8 mouse cellular contexts compared by ENCODE assay signal in the genomic region with DNA sequence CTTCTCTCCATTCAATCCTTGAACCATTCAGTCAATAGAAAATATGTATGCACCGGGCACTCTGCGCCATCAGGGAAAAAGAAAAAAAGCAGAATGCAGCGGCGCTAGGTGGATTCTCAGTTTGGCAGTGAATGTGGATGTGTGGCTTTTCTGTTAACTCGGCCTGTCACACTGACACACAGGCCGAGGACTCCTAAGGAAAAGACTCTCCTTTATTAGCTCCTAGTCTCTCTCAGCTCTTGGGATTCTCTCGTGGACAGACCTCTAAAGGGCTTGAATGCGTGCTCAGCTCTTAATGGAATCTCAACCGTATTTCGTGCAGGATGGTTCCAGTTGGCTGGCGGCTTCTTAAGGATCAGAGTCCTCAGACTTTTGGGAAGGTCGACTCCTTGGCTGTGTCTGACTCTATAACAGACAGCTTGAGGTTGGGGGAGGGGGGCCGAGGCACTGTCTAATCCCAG. TPM values are rescaled to one million over a fixed set of nuclear protein-coding genes. Genes with fewer than 3 reads are reported as not detected.
DNase-seq lines count a peak whose midpoint lies in the region; TF ChIP-seq lines count a peak whose summit lies in the region.

No protein-coding gene starts in this region.

- in situ Hi-C loops in ES-E14 (cut with MboI; ENCODE audit: low sequenced_read_pairs in 2 of 2, unreplicated experiment in 2 of 2) = no loop called here

- peak overlapping the region; percentile 40; the same call in 1 of the 2 replicates for H3K9ac ChIP-seq in ES-E14 (ENCODE audit: insufficient read depth, low read depth, low read length, poor library complexity, severe bottlenecking)

- H3K27me3 ChIP-seq in heart, embryonic 10.5 days (ENCODE audit: insufficient read depth, poor library complexity, severe bottlenecking) = no peaks in the 10 kb centered on the region
- no peaks in the 10 kb centered on the region for H3K27me3 ChIP-seq in limb, embryonic 10.5 days (ENCODE audit: low read depth, poor library complexity, severe bottlenecking)

- H3K4me1 ChIP-seq in heart, embryonic 10.5 days = peaks cover 39% of the 10 kb centered on the region
- peaks cover 0 to 11% of the 10 kb centered on the region in 2 experiments; a peak in 3 of 4 replicates for H3K4me1 ChIP-seq in ES-E14 (ENCODE audit: control insufficient read depth in 2 of 2, insufficient read depth in 2 of 2, low read length in 2 of 2, poor library complexity in 1 of 2)
- peaks cover 39% of the 10 kb centered on the region for H3K4me1 ChIP-seq in limb, embryonic 10.5 days

- H3K27ac ChIP-seq in heart, embryonic 10.5 days = peak overlapping the region; percentile 98
- no peak overlapping the region for H3K27ac ChIP-seq in ES-E14 (ENCODE audit: insufficient read depth, low read depth, low read length, poor library complexity, severe bottlenecking)
- H3K27ac ChIP-seq in limb, embryonic 10.5 days = peak overlapping the region; percentile 96

- DNase-seq in heart, embryonic 10.5 days (ENCODE audit: low spot score) = no peak
- no peak for DNase-seq in heart, postnatal 10 days
- DNase-seq in ES-E14 (ENCODE audit: low read depth, low spot score) = no peak
- peak; percentile 71 to 72 for DNase-seq in cerebellum, postnatal 10 days
- peak; percentile 35 for DNase-seq in heart, postnatal 4 days
- no peak for DNase-seq in limb, embryonic 10.5 days (ENCODE audit: low spot score)
- DNase-seq in retina, postnatal 1 day = peak; percentile 22
- no peak for DNase-seq in urinary bladder, adult 18-20 months (ENCODE audit: low spot score in 2 of 2)

- H3K36me3 ChIP-seq in heart, embryonic 10.5 days = peaks cover 30% of the 10 kb centered on the region
- H3K36me3 ChIP-seq in ES-E14 (ENCODE audit: control insufficient read depth, insufficient read depth, low read length, poor library complexity, severe bottlenecking) = peaks cover 20% of the 10 kb centered on the region
- H3K36me3 ChIP-seq in limb, embryonic 10.5 days = peaks cover 30% of the 10 kb centered on the region

- WGBS in heart, embryonic 10.5 days = 9% methylated on average over 13 of the region's 13 CpGs
- WGBS in limb, embryonic 10.5 days = 10% methylated on average over 13 of the region's 13 CpGs

- intact Hi-C loops in heart, postnatal 10 days (cut with DNase I) = no loop called here

- no peaks in the 10 kb centered on the region for H3K9me3 ChIP-seq in heart, embryonic 10.5 days
- H3K9me3 ChIP-seq in ES-E14 (ENCODE audit: control insufficient read depth, insufficient read depth, low read depth, low read length) = no peaks in the 10 kb centered on the region
- no peaks in the 10 kb centered on the region for H3K9me3 ChIP-seq in limb, embryonic 10.5 days (replicated peaks)

- H3K4me3 ChIP-seq in heart, embryonic 10.5 days = peak overlapping the region; percentile 95
- H3K4me3 ChIP-seq in ES-E14 (ENCODE audit: insufficient read depth in 1 of 2, low read depth in 1 of 2, low read length in 2 of 2, poor library complexity in 1 of 2, severe bottlenecking in 1 of 2) = peak overlapping the region; percentile 41 to 85; a peak in 3 of 4 replicates
- H3K4me3 ChIP-seq in limb, embryonic 10.5 days = peak overlapping the region; percentile 90

TF ChIP-seq in ES-E14, 5 proteins besides CTCF, POLR2A, EP300 and RAD21:
- TF ChIP-seq MAFK (IDR thresholded peaks at IDR 0.05; ENCODE audit: insufficient read depth, low read depth, low read length) (no peak), ZNF384 (IDR thresholded peaks at IDR 0.05; ENCODE audit: low read depth, low read length) (no peak), CHD2 (IDR thresholded peaks at IDR 0.05; ENCODE audit: low read depth, low read length) (no peak), ZC3H11A (IDR thresholded peaks at IDR 0.05; ENCODE audit: borderline replicate concordance, low read depth, low read length) (no peak), HCFC1 (IDR thresholded peaks at IDR 0.05; ENCODE audit: borderline replicate concordance, insufficient read depth, low read length) (no peak)
TF ChIP-seq in ES-E14: peak in this region for 0.

RNA-seq across cellular contexts. Expression of gene Slc25a4, which starts 0.6 kb away (rescaled TPM):
- polyA plus RNA-seq in heart, embryonic 10.5 days (2016; fragmentation: Nextera tagmentation; extraction: Ambion mirVana) = 1,300 and 1,795 TPM in 2 replicates
- total RNA-seq in heart, postnatal 10 days (2021) = 1,000 to 10,000 TPM; 3,766 to 3,984 TPM
- total RNA-seq in ES-E14 (2012; rRNA removed) = 168 and 284 TPM in 2 replicates
- total RNA-seq in heart, postnatal 4 days (2021) = 1,000 to 10,000 TPM; 3,101 to 3,310 TPM
- polyA plus RNA-seq in limb, embryonic 10.5 days (2016; fragmentation: Nextera tagmentation; extraction: Ambion mirVana) = 486 and 506 TPM in 2 replicates

RNA-seq across cellular contexts. Expression of gene Snx25, which starts 59.7 kb away (rescaled TPM):
- polyA plus RNA-seq in heart, embryonic 10.5 days (2016; fragmentation: Nextera tagmentation; extraction: Ambion mirVana) = 2.3 and 3.7 TPM in 2 replicates
- 10 to 100 TPM; 13.2 to 13.7 TPM for total RNA-seq in heart, postnatal 10 days (2021)
- 8.1 and 10.3 TPM in 2 replicates for total RNA-seq in ES-E14 (2012; rRNA removed)
- total RNA-seq in heart, postnatal 4 days (2021) = 10 to 100 TPM; 12.2 to 12.7 TPM
- 3.7 and 4.3 TPM in 2 replicates for polyA plus RNA-seq in limb, embryonic 10.5 days (2016; fragmentation: Nextera tagmentation; extraction: Ambion mirVana)

Comparison
In these comparisons a context has a peak if more than half of its experiments do, and no peak if none do; other contexts are left out.
1. DNase-seq: peak in cerebellum, postnatal 10 days (2 of 2), heart, postnatal 4 days (single experiment) and retina, postnatal 1 day (single experiment); none in heart, embryonic 10.5 days (single experiment), heart, postnatal 10 days (0 of 2), ES-E14 (single experiment), limb, embryonic 10.5 days (single experiment) and urinary bladder, adult 18-20 months (0 of 2).
2. RNA of gene Slc25a4, which starts 0.6 kb away (total RNA-seq): 3,766 to 3,984 TPM in heart, postnatal 10 days and 3,101 to 3,310 TPM in heart, postnatal 4 days; 168 to 284 TPM in ES-E14; every median in the first group is over 10 times any median in the second.
3. Peak in every context shown above with its lines, with median percentiles within 50 percentile points of each other: H3K4me3 ChIP-seq.